Mouse (Mus musculus) right cerebral cortex, postnatal 10 days (tissue): ENCODE data around the gene Dnajb4.
"Not testable (repeated sequence)": the region's sequence is repeated elsewhere in the genome, so short reads cannot be mapped to it uniquely, and the experiment has no call there.

ENCODE experiments used
- DNase-seq, 2 experiments: peaks; one replicate each; pipeline ENCODE4 v3.0.0; 2021; ENCODE audit warnings: low spot score in 2 of 2

Gene Dnajb4

DNA sequence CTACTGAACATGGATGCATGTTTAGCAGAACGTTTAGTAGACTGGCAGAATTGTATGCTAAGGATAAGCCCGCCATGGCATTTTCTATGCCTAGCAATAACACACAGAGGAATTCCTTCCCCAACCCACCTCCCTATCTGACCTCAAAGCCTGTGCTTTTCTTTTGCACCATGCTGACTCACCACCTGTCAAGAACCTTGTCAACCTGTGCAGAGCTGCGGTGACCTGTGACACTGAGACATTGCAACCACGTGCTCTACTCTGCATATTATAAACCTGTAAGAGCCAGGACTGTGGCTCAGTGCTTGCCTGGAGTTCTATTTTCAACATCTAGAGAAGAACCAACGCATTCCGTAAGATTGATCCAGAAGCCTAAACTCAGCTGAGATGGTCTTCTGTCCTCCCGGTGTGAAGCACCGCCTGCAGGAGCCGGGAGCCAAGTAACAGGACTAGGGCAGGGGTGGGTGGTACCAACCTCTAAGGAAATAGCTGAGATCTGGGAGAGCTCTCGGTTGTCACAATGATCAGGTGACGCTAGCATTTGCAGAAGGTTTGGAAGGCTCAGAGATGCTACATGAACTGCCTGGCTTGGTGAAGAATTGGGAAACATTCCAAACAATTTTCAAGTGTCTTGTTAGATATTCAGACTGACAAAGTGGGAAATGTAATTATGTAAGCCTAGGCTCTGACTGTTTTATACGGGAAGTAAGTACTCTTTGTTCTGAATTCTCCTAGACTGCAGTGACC, 62.8 kb downstream of the Dnajb4 start:
- DNase-seq = no peak

DNA sequence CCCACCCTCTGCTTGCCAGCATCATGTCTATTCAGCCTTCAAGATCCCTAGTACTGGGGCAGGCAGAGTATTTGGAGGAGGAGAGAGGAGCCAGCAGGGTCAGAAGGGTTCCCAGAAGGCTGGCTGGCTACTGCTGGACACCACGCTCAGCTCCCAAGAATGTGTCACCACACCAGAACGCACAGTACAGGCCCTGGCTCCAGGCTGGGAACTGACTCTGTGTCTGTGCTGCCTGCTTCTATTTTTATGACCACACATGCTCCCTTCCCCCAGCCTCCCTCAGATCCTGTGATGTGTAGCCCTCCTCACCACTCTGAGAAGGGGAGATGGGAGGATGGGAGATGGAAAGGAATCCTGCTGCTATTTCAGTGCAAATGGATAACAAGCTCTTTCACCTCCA, 64.9 kb downstream of the Dnajb4 start:
- peak; percentile 54 to 76 for DNase-seq

DNA sequence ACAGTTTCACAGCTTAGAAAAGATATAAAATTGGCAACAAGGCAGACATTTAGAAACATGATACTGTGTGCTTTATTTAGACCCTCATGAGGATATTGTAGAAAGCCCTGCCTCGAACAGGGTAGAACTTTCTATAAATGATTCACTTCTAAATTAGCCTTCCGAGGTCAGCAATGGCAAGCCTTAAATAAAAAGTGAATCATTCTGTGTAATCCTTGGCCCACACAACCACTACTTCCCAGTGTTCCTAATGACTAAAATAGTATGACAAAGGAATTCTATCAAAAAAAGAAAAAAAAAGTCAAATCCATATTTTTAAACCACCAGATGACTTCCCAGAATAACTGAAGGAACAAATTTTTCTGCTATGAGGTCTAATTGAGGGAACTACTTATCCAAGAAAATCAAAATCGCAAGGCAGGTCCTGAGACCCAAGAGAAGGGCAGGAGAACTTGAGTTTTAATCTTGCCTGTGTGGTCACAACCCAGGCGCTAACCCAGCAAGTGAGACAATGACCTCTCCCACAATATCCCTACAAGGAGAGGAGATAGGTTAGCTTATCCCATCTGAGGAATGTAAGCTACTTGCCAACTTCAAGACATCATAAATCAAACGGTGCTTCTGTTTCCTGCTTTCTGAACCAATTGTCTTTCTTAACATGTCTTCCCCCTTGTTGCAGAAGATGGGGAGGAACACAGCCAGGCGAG, 67.0 kb downstream of the Dnajb4 start:
- DNase-seq = no peak

GRCm38 (mm10) chr3:152142146-152142545, 68.0 kb downstream of the Dnajb4 start:
- no peak for DNase-seq

- not testable (repeated sequence) for DNase-seq
Observed at GRCm38 (mm10) chr3:152139308-152139707, 70.8 kb downstream of the Dnajb4 start.

- DNase-seq = not testable (repeated sequence)
Observed at GRCm38 (mm10) chr3:152136106-152136505, 74.0 kb downstream of the Dnajb4 start.

- no peak for DNase-seq
Observed at GRCm38 (mm10) chr3:152133621-152134020, 76.5 kb downstream of the Dnajb4 start.

- DNase-seq = no peak
Observed at GRCm38 (mm10) chr3:152130963-152131362, 79.1 kb downstream of the Dnajb4 start.

DNA sequence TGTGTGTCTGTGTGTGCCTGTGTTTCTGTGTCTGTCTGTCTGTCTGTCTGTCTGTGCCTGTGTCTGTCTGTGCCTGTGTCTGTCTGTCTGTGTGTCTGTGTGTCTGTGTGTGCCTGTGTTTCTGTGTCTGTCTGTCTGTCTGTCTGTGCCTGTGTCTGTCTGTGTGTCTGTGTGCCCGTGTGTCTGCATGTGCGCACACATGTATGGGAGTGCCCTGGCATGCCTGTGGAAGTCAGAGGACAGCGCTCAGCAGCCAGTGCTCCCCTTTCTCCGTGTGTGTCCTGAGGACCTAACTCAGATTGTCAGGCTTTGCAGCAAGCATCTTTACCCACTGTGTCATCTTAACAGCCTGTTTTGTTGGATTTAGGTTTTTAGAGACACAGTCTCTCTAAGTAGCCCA, 80.7 kb downstream of the Dnajb4 start:
- DNase-seq = not testable (repeated sequence)

DNA sequence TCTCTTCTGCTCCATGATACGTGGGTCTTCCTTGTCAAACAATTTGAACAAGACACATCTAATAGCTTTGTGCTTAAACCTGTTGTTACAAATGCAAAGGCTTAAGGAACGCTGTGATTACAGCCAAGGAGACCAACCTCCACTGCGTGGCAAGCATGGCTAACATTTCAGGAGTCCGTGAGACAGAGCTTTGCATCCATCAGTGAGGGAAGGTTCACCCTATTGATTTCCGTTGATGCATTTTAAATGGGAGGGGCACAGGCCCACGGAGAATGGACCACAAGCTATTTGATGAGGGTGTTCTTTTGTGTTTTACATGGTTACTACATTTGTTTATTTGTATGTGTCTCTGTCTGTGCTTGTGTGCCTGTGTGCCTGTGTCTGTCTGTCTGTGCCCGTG, 81.5 kb downstream of the Dnajb4 start:
- no peak for DNase-seq
